8 mouse cellular contexts compared by ENCODE assay signal in the genomic region with DNA sequence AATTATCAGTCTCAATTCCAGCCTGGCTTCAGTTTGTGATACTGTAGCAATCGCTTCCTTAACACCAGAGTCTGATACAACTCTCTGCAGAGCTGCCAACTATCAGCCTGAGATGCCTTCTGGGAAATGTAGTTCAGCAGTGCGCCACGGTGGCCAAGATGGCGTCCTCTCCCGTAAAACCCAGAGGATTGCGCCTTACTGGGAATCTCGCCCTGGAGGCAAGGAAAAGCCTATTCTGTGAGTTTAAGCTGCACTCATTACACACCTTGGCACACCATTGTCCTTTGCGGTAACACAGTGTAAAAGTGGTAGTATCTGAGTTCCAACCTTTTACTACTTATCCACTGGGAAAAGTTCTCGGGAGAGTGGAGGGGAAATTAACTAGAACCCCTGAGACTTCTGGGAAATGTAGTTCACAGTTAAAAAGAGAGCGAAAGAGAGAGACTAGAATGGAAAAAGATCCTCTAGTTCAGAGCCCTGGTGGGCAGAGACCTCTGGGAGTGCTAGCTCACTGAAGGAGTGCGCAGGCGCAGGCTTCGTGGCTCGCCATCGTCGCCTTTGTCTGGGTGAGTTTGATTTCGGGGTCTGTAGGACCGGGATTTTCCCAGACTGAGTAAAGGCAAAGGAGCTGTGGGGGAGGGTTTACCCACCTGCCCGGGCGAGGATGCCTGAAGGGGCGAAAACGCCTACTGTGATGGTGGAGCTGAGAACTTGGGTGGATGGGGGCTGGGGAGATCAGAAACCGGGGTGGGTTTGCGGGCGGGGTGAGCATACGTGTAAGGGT. TPM values are rescaled to one million over a fixed set of nuclear protein-coding genes. Genes with fewer than 3 reads are reported as not detected.
DNase-seq lines count a peak whose midpoint lies in the region; ATAC-seq and TF ChIP-seq lines count a peak whose summit lies in the region.

Gene Zfp260 (plus strand): TSS at position 132 of the 784 bp plus-strand sequence.

- peak within 1 kb of the TSS; percentile 52 for H3K4me2 ChIP-seq in kidney, embryonic 14.5 days (replicated peaks; ENCODE audit: low read depth, low read length)
- H3K4me2 ChIP-seq in limb, embryonic 15.5 days: peak within 1 kb of the TSS; percentile 55

- peak within 1 kb of the TSS; percentile 81 for H3K4me3 ChIP-seq in bone marrow macrophage, adult 2 months (ENCODE audit: insufficient read depth, low read length)
- H3K4me3 ChIP-seq in embryonic fibroblast, embryonic 13.5 days (ENCODE audit: insufficient read depth, low read length): peak within 1 kb of the TSS; percentile 88
- peak within 1 kb of the TSS; percentile 77 for H3K4me3 ChIP-seq in kidney, embryonic 14.5 days (ENCODE audit: low read length)
- peak within 1 kb of the TSS; percentile 62 for H3K4me3 ChIP-seq in limb, embryonic 15.5 days

- TF ChIP-seq CTCF in bone marrow macrophage, adult 2 months (IDR thresholded peaks at IDR 0.05; ENCODE audit: low read depth, low read length): no peak; the same call in 1 of the 2 replicates
- TF ChIP-seq CTCF in embryonic fibroblast, embryonic 13.5 days (IDR thresholded peaks at IDR 0.05; ENCODE audit: borderline replicate concordance, insufficient read depth, low read length): no peak

- WGBS in kidney, embryonic 14.5 days: under 1% methylated on average over 26 of the region's 26 CpGs
- WGBS in limb, embryonic 15.5 days: under 1% methylated on average over 26 of the region's 26 CpGs

- H3K4me1 ChIP-seq in bone marrow macrophage, adult 2 months (ENCODE audit: control insufficient read depth, insufficient read depth, low read length): peaks cover 7% of the 10 kb centered on the region
- no peaks in the 10 kb centered on the region for H3K4me1 ChIP-seq in embryonic fibroblast, embryonic 13.5 days (ENCODE audit: control insufficient read depth, insufficient read depth, low read length)
- H3K4me1 ChIP-seq in kidney, embryonic 14.5 days (ENCODE audit: control insufficient read depth, insufficient read depth, low read length): peaks cover 12% of the 10 kb centered on the region; the same call in 1 of the 2 replicates
- H3K4me1 ChIP-seq in limb, embryonic 15.5 days: peaks cover 7% of the 10 kb centered on the region

- H3K9me3 ChIP-seq in kidney, embryonic 14.5 days (ENCODE audit: control insufficient read depth, low read length): no peaks in the 10 kb centered on the region
- H3K9me3 ChIP-seq in limb, embryonic 15.5 days: no peaks in the 10 kb centered on the region

- H3K27me3 ChIP-seq in kidney, embryonic 14.5 days (ENCODE audit: control insufficient read depth, insufficient read depth, low read length): no peaks in the 10 kb centered on the region
- H3K27me3 ChIP-seq in limb, embryonic 15.5 days: no peaks in the 10 kb centered on the region

- DNase-seq in A20 (ENCODE audit: low read depth, low spot score): peak; percentile 93
- DNase-seq in heart, adult 9 months (ENCODE audit: low spot score in 2 of 2): peak; percentile 92 to 95
- DNase-seq in monocyte, adult 2 months (ENCODE audit: low read depth in 1 of 2, low spot score in 2 of 2): peak; percentile 64 to 66
- peak; percentile 85 to 87 for DNase-seq in spleen, postnatal 36 days (ENCODE audit: low spot score in 2 of 2)

- peak within 1 kb of the TSS; percentile 75 for H3K27ac ChIP-seq in bone marrow macrophage, adult 2 months (ENCODE audit: insufficient read depth, low read depth, low read length)
- peak within 1 kb of the TSS; percentile 98 for H3K27ac ChIP-seq in embryonic fibroblast, embryonic 13.5 days (ENCODE audit: insufficient read depth, low read length)
- peak within 1 kb of the TSS; percentile 97 for H3K27ac ChIP-seq in kidney, embryonic 14.5 days (ENCODE audit: low read depth, low read length)
- H3K27ac ChIP-seq in limb, embryonic 15.5 days: peak within 1 kb of the TSS; percentile 99

- peaks cover 17% of the 10 kb centered on the region for H3K36me3 ChIP-seq in kidney, embryonic 14.5 days (ENCODE audit: control insufficient read depth, insufficient read depth, low read length)
- H3K36me3 ChIP-seq in limb, embryonic 15.5 days: peaks cover 24% of the 10 kb centered on the region

- TF ChIP-seq POLR2A in bone marrow macrophage, adult 2 months (IDR thresholded peaks at IDR 0.05; ENCODE audit: borderline replicate concordance, low read depth, low read length): no peak
- TF ChIP-seq POLR2A in embryonic fibroblast, embryonic 13.5 days (IDR thresholded peaks at IDR 0.05; ENCODE audit: low read depth, low read length): peak; percentile 87

- peak; percentile 81 for ATAC-seq in kidney, embryonic 14.5 days (ENCODE audit: low FRiP score, low TSS enrichment)
- peak; percentile 83 for ATAC-seq in limb, embryonic 15.5 days (ENCODE audit: insufficient number of reproducible peaks, low FRiP score, low TSS enrichment, low read depth)

- peak within 1 kb of the TSS; percentile 91 for H3K9ac ChIP-seq in kidney, embryonic 14.5 days (ENCODE audit: low read depth, low read length)
- peak within 1 kb of the TSS; percentile 80 for H3K9ac ChIP-seq in limb, embryonic 15.5 days

RNA-seq across cellular contexts. Expression of gene Zfp260, which starts in this region (rescaled TPM):
- polyA plus RNA-seq in bone marrow macrophage, adult 2 months (2012; ENCODE audit: insufficient read depth, insufficient read length, missing spikeins): 40.2 and 49.9 TPM in 2 replicates
- polyA plus RNA-seq in embryonic fibroblast, embryonic 13.5 days (2011; ENCODE audit: insufficient read length, low read depth, missing spikeins): 95.0 and 119 TPM in 2 replicates
- polyA plus RNA-seq in kidney, embryonic 14.5 days (2014; fragmentation: Nextera tagmentation; extraction: Ambion mirVana): 98.2 and 125 TPM in 2 replicates
- 132 and 137 TPM in 2 replicates for polyA plus RNA-seq in limb, embryonic 15.5 days (2015; fragmentation: Nextera tagmentation; extraction: Ambion mirVana)

Comparison
In these comparisons a context has a peak if more than half of its experiments do, and no peak if none do; other contexts are left out.
1. Peak in every context shown above with its lines: DNase-seq, ATAC-seq, H3K4me3 ChIP-seq and H3K27ac ChIP-seq.